Mouse (Mus musculus) heart, postnatal 14 days (tissue): ENCODE data around the gene Plekha6. TPM values are rescaled to one million over a fixed set of nuclear protein-coding genes. Genes with fewer than 3 reads are reported as not detected.

Source experiments
- DNase-seq, 2 experiments: peaks; one replicate each; pipeline ENCODE4 v3.0.0; 2021 to 2022
- intact Hi-C: fragments of 180-260 bp; cut with DNase I; formaldehyde crosslinking; loops from one replicate; pipeline ENCODE4 v1.15.1; 2025
- total RNA-seq, 2 experiments: library from RNA; stranded (reverse); gene quantifications; 2 replicates each; pipeline ENCODE4 v1.2.3; 2021

Plekha6 gene
- total RNA-seq, 2 experiments from 2014 or later = 69.0 to 81.8 TPM

DNA sequence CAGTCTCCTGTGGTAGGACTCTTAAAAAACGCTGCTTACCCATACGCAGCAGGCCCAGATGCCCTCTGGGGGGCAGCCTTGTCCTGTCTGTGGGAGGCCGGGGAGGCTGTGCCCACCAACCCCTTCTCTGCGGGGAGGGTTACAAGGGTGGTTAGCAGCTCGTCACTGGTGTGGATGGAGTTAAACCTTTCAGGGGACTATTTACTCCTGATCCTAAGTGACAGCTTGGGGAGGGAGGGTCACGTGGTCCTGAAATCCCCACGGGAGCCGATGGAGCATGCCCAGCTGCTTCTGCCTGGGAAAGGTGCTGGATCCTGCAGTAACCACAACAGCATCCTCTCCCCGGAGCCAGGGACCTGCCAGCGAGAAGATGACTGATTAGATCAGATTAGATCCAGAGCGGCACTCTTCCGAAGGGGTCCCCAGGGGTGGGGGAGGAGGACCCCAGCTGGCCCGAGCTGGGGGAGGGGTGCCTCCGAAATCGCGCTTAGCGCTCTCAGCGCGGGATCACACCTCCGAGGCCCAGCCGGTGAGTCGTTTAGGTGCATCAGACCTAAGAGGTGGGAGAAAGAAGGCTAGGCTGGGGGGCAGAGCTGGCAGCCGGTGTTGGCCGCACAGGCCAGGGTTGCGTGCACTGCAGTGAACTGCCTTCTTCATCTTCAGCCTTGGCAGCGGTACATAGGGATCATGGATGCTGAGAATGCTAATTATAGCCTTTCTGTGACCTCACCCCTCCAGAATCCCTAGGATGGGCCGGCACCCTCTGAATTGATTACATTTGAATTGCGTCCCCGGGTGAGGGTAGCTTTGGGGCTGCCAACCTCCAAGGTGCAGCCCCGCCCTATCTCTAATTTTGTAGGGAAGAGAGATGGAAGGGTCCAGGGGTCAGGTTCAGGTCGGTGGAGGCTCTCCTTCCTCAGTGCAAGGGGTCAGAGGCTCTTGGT, 17.3 kb downstream of the Plekha6 start:
- DNase-seq = peak; percentile 80 to 85
- intact Hi-C loops = loop anchor here (1.0 to 5.0 kb wide), 3 partner anchors 46 to 125 kb away; no protein-coding TSS in a partner anchor

DNA sequence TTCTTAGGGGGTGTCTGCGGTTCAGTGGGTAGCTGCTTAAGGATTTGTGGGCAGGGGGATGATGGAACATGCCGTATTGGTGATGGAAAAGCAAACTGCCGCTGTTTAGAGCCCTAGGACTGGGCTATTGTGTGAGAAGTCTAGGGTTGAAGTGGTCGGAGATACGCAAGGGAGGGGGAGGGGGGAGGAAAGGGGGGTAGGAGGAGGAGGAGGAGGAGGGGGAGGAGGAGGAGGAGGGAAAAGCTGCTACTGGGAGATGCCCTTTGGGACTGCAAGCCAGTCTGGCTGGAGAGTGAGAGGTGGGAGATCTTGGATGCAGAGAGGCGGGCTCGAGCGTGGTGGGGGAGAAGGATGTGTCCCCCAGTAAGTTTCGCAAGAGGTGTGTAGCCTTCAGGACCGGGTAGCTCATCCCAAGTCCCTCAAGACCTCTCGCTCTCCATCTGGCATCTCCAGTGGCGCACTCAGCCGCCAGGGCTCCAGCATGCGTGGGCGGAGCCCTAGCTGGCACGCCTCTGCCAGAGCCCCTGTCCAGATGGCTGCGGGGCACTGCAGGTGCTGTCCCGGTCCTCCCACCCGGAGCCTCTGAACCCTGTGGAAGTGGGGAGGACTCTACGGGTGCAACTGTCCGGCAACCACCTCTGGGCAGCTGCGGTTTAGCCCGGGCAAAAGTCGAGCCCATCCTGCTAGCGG, 18.2 kb downstream of the Plekha6 start:
- intact Hi-C loops = loop anchor here (5.0 kb wide), 2 partner anchors 45 to 85 kb away; no protein-coding TSS in a partner anchor
- DNase-seq = peak in 1 of 2 experiments; percentile 59

DNA sequence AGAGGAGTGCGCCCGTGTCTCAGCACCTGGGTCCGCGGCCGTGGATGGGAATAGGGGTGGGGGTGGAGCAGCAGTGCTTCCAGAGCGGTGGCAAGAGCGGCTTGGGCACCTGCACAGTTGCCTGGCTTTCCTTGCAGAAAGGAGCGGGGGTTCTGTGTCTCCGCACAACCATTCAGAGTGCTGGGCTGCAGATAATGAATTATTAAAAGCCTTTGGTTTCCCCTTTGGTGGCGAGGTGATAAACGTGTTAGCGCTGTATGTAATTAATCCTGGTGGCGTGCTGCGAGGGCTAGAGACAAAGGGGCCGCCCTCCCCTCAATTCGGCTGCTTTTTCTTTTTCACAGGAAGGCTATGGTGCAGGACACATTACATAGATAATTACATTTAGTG, 18.7 kb downstream of the Plekha6 start:
- no peak for DNase-seq
- intact Hi-C loops = loop anchor here (5.0 kb wide), 2 partner anchors 45 to 85 kb away; no protein-coding TSS in a partner anchor

DNA sequence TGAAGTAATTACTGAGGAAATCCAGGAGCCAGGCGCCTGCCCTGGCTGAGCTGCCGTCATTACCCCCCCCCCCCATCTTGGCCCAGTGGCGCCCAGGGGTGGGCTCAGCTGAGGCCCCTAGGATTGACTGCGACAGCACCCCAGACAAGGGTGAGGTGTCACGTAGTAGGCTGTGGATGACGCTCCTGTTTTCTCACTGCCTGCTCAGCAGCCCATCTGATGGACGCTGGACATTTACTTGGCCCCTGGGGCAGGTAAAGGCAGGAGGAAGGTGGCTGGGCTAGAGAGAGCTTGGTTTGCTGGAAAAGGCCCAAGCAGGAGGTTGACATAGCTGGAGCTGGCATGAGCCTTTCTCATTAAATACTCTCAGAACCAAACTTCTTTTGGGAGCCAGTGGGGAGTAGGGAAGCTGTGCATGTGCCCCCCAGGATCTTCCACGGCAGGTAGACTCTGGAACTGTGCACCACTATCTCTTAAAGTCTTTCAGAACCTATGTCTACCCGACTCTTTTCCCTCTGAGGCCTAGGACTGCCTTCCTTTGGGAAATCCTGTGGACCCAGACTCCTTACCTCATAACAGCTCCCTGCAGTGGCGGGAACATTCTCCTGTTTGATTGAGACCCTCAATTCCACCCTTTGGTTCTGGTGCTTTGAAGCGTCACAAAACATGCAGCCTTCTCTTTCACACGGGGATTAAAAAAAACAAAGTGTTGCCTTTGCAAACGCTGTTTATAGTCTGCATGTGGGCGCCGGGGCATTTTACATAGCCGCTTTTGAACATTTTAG, 19.3 kb downstream of the Plekha6 start:
- DNase-seq = no peak
- intact Hi-C loops = loop anchor here (5.0 kb wide), 2 partner anchors 44 to 84 kb away; no protein-coding TSS in a partner anchor

DNA sequence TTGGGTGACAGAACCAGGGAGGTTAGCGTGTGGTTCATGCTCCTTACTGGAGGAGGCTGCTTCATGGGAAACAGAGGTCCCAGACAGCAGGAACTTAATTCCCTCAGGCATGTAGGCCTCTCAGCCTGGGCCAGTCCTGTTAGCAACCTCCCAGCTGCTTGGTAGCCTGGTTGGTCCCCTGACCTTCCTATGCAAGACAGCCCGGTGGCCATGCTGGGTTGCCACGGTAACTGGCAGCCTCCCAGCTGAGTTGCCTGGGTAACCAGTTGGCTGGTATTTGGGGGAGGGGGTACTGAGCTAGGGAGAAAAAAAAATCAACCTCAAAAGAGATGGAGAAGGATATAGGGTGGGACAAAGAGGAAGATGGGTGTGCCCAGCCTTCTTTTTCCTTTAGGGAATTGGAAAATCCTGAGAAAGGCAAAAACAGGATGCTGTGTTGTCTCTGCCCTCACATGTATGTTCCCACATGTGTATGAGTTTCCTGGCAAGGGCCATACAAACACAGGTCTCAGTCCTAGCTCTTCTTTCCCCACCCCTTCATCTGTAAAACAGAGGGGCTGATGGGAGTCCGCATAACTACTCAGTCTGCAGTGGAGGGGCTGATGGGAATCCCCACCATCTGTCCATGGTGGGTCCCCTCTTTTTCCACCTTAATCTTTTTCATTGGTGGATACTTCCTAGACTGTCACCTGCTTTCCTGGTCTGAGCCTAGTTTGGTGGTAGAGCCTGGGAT, 24.1 kb downstream of the Plekha6 start:
- intact Hi-C loops = no loop called here

DNA sequence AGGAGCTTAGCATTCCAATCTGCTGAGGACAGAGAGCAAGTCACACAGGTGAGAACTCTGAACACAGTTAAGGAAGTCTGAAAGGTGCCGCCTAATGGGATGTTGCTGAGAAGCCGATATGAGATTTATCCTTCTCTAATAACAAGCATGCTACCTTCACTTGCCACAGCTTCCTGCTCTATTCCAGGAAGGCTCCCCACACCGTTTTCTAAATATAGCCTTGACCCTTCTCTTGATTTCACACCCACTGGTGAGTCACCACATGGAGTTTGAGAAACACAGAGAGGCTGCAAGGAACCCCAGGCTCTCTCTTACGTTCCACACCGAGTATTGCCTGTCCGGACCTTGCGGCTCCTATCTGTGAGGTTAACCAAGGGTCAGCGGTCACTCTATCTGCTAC, 24.7 kb downstream of the Plekha6 start:
- intact Hi-C loops = no loop called here
- no peak for DNase-seq

More for the DNA sequence above, 24.1 kb downstream of the Plekha6 start:
- peak in 1 of 2 experiments; percentile 25 for DNase-seq

DNA sequence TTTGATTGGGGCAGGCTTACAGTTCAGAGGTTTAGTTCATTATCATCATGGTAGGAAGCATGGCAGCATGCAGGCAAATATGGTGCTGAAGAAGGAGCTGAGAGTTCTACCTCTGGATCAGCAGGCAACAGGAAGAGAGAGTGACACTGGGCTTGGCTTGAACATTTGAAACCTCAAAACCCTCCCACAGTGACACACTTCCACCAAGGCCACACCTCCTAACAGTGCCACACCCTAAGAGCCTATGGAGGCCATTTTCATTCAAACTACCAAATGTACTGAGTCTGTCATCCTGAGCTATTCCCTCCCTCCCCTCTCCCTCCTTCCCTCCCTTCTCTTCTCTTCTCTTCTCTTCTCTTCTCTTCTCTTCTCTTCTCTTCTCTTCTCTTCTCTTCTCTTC, 25.5 kb downstream of the Plekha6 start:
- no peak for DNase-seq
- intact Hi-C loops = no loop called here

DNA sequence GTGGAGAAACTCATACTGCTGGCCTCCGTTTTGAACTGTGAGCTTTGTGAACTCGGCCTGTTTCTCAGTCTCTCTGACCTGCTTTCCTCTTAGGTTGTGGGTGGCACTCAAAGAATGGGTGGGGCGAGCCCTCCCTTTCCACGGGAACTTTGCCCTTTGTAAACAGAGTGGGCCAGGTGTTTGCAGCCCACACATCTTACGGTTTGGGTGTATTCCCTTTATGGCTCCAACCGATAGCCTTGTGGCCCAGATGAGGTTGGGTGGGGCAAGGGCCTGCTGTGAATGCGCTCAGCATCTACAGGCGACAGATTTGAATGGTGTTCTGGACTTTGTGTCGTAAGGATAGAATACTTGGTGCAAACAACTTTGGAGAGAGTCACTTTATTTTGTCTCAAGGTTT, 26.5 kb downstream of the Plekha6 start:
- intact Hi-C loops = no loop called here
- no peak for DNase-seq

DNA sequence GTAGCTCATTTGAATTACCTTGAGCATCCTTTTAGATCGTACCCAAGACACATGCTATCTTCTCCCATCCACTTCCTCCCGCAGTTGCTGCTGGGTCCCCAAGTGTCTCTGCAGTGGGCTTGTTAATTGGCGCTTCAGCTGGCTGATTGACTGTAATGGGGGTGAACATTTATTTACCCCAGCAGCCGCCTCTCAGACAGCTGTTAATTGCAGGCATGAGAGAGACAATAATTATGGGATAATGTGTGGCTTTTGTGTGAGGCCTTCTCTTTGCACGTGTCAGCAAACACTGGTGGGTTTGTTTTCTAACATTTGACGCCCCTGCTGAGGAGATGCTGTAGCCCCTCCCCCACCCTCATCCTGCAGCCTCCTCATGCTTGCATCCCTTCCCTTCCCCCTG, 32.2 kb downstream of the Plekha6 start:
- intact Hi-C loops = no loop called here

DNA sequence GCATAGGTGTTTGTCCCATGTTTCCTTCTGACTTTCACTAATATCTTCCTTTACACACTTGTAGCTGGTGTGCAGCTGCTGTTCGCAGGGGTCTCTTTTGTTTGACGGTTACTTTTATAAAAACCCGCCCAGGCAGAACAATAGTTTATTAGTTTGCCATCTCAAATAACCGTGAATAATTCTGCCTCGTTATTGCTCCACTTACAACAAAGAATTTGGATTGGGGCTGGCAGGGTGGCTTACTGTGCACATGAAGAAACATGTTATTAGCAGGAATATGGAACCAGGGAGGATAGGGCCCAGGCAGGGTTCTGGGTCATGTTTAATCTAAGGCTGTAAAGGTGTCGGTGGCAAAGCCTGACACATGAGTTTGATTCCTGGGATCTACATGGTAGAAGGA, 33.3 kb downstream of the Plekha6 start:
- no peak for DNase-seq
- intact Hi-C loops = no loop called here

More for the DNA sequence above, 32.2 kb downstream of the Plekha6 start:
- DNase-seq = no peak

DNA sequence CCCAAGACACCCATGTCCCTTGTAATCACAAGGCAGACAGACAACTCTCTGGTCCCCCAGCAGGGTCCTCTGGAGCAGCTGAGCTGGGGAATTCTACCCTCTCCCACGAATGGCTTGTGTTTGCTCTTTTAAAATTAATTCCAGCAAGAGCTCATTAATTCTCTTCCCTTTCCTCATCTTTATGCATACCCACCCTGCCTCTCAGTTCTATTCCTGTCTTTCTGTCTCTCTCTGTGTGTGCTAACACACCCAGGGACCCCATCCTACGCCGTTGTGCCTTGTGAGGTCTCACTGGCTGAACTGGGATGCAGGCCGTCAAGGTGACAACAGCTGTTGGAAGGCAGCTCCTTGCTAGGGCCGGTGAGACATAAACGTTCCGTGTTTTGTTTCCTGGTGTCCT, 35.7 kb downstream of the Plekha6 start:
- no peak for DNase-seq
- intact Hi-C loops = no loop called here

DNA sequence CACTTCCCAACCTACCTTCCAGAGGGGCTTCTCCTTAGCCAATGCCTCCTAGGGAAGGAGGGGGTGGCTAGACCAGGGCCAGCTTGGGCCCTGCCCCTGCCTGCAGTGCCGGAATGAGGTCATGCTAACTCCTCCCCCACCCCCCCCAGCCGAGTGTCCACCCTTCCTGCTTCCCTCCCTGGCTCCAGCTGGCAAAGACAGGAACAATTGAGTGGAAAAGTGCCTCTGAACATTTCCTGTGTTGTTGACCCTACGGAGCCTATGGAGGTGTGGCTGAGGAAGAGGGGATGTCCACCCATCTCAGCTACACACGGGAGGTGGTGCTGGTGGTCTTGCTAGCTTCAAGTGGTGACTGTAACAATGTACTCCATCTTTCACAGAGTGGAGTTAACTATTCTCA, 37.5 kb downstream of the Plekha6 start:
- intact Hi-C loops = no loop called here
- peak; percentile 19 to 45 for DNase-seq

DNA sequence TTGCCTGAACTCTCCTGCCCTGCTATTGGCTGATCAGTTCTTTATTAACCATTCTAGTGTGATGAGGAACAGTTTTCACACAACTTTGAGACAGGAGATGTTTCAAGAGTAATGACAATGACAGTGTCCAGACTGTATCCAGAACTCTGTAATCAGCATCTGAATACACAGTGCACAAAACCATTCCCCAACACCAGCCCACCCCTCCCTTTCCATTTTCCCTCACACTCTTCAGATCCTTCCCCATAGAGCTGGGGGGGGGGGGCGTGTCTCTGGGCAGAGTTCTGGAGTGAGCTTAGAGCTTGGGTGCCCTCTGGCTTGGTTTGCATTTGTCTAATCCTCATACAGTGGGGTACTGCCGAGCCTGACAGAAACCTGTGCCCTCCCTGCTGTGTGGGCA, 39.7 kb downstream of the Plekha6 start:
- DNase-seq = no peak
- intact Hi-C loops = no loop called here

DNA sequence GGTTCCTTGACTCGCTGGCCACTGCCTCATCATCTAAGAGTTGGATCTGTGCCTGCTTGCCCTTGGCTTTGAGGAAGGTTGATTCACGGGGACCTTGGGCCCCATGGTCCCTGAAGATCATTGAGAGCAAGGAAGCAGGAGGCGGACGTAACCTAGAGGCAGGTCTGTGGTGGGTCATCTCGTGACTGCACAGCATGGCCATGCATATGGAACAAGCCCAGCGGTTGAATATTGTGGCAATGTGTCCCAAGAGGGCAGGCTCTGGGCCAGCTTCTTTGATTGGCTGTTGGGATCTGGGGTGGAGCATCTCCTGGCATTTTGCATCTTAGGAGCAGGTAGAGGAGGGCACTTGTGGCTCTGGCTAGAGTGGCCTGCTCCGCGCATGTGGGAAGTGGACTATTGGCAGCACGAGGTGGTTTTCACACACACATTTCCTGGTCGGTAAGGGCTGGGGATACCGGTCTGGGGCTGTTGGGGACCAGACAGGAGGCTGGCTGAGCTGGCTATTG, 40.4 kb downstream of the Plekha6 start:
- no peak for DNase-seq
- intact Hi-C loops = no loop called here

DNA sequence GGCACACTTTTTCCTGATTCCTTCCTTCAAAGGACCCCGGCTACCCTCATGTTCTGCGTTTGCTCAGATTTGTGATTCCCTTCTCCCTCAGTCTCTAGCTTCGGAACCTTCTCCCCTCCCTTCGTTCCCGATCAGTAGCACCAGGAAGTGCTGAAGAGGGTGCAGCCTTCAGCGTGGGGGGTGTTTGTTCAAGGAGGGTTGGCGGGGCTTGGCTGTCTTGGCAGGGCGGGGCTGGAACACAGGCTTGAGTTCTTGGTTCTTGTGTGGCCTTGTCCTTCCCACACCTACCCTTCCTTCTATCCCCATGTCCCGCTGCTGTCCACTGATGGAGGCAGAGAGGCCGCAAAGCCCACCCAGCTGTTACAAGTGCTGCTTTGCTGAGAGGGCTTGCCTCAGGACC, 41.0 kb downstream of the Plekha6 start:
- intact Hi-C loops = no loop called here
- DNase-seq = no peak

DNA sequence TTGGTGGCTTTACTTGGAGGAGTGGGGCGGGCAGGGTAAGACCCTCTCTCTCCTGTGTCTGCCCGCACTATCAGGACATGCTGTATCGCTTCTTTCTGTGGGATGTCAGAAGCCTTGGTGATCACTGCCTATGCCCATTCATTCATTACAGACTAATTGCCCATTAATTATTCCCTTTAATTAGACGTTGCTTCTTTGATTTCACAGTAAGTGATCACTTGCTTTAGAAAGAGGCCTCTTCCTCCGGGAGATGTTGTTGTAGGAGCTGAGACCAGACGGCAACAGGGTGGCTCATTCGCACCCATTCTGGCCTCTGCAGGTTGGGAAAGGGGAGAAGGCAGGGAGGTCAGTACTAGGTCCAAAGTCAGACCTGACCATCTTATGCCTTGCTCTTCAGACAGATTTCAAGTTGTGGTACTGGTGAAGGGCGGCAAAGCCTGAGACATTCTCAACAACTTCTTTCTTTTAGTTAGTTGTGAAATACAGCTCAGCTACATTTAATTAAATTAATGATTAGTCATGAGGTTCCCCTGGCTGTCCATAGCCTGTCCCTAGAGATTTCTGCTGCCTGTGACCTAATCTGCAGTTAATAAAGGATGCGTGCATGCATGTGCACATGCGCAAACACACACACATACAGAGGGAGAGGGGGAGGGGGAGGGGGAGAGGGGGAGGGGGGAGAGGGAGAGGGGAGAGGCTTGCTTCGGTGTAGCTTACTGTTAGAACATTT, 44.2 kb downstream of the Plekha6 start:
- intact Hi-C loops = no loop called here
- DNase-seq = no peak

DNA sequence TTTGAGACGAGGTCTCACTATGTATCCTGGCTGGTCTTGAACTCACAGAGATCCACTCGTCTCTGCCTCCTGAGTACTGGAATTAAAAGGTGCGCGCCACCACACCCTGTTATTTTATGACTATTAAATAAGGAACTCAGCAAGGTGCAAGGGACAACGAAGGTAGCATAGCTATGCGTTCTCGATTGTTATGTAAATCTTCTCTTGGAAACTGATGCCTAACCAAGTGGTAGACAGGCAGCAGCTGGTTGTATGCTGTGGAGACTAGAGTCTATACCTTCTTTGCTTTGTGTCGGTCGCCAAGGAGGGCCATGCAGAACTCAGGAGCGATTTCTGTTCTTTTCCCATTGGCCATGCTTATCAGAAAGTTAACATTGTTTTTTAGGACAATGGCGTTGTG, 45.0 kb downstream of the Plekha6 start:
- intact Hi-C loops = no loop called here
- no peak for DNase-seq

DNA sequence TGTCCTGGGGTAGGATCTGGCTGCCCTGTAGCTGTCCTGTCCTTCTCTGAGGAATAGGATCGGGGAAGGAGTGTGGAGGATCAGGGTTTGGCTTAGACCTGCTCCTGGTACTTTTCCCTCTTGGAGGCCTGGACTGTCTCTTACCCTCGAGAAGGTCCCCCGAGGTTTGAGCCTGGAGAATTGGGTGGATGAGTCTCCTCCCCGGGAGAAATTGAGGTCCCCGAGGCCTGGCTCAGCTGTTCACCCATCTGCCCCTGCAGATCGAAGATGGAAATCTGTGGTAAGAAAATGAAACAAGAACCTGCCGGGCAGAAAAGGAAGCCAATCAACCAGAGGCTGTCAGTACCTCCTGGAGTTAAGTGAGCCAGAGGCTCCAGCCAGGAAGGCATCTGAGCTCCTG, 45.5 kb downstream of the Plekha6 start:
- intact Hi-C loops = no loop called here
- DNase-seq = no peak

DNA sequence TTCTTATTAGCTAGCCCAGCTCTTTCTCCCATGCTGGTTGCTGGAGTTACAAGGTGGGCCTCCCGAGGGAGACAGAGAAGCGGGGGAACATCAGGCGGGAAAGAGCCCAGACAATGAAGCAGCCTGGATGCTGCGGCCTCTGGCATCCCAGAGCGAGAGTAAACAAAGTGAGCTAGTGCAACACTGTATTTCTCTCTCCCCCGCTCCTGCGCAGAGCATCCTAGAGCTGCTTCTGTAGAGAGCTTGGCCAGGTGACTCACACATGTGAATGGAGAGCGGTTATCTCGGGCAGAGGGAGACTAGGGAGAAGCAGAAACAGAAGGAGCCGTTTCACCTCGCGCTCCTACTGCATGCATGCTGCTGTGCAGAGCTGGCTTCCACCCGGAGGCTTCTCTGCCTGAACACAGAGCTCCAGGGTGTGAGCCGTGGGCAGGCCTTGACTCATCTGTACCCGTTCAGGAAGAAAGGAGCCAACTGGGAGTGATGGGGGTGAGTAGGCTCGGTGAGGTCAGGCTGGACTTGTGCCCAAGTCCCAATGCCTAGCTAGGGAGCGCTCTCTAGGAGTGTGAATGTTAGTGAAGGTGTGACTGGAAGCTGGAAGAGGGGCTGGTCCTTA, 46.0 kb downstream of the Plekha6 start:
- no peak for DNase-seq

More for the DNA sequence above, 46.0 kb downstream of the Plekha6 start:
- intact Hi-C loops = loop anchor here (1.0 kb wide), 1 partner anchor 16 kb away; no protein-coding TSS in a partner anchor
